Mouse (Mus musculus): Measurements from ENCODE around the gene Gas7.

- TF ChIP-seq CTCF (IDR thresholded peaks at IDR 0.05; ENCODE audit: extremely low read depth, insufficient read depth, low read length) (no peak), POLR2A (IDR thresholded peaks at IDR 0.05; ENCODE audit: extremely low read depth, insufficient read depth, low read length) (no peak)
These were observed 94.1 kb downstream of the Gas7 start for GRCm38 (mm10) chr11:67549306-67549705.
